Mouse (Mus musculus) erythroblast, adult 5-6 weeks (primary cell): Measurements from ENCODE around the gene Hpdl. TPM values are rescaled to one million over a fixed set of nuclear protein-coding genes. Genes with fewer than 3 reads are reported as not detected.

Source experiments
- ATAC-seq: replicated peaks from 2 replicates; pipeline ENCODE4 v1.8.0; 2016; ENCODE audit warnings: moderate number of reproducible peaks, mild to moderate bottlenecking, moderate TSS enrichment, inconsistent platforms; ENCODE audit not compliant: poor library complexity, low FRiP score, severe bottlenecking
- total RNA-seq, 2 experiments: library from RNA; stranded (forward) in 1 of 2; stranded (reverse) in 1 of 2; fragments of 150-400 nt in 1 of 2; fragments of 200-764, 138-1000 nt in 1 of 2; gene quantifications; 2 replicates each; pipeline versions ENCODE4 v1.2.3 to v1.2.4; 2015 to 2017; ENCODE audit warnings: low replicate concordance in 2 of 2

Hpdl gene
- total RNA-seq, 2 experiments from 2014 or later, result not detected

DNA sequence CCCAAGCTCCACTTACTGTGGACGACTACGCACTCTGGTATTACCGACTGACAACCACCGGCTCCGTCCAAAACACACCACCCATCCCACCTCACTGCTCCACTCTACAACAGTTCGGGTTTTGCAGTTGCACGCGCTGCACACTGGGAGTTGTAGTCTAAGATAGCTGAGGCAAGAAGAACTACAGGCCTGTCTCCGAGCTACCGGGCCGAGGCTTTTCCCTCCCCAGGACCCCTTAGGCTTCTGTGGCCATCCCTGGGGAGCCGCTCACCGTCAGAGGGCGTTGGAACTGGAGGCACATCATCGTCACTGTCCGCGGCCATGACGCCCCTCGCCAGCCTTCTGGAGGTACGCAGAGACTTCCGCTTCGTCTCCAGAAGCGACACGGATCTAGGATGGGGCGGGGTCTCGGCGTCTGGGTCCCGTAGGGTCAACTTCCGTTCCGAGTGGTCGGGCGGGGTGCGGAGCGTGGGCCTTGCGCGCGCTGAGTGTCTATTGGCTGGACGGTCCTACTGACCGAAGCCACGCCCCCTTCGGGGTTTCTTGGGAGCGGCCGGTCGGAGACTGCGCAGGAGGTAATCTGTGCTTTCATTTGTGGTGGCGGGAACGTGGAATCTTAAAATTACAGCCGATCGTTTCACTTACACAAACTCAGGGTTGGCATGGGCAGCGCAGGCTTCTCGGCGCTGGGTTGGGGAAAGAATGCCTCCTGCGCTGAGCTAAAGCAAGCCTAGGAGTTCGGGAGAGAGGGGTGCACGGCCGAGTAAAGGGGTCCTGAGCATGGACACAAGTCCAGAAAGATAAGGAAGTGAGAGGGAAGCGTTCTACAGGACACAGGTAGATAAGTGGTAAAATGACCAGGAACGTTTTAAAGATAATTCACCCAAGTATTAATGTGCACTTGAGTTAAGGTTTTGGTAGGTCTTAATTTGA, 14.0 kb downstream of the Hpdl start, which contains the start of the genes Toe1 and Mutyh:
Toe1 (minus strand) TSS at position 444 of the 933 bp plus-strand sequence.
Mutyh (plus strand) TSS at position 527 of the 933 bp plus-strand sequence.
- ATAC-seq, result peak; percentile 94

GRCm38 (mm10) chr4:116799901-116800300, 21.6 kb downstream of the Hpdl start:
- ATAC-seq, result peak; percentile 59; the same call in 1 of the 2 replicates

DNA sequence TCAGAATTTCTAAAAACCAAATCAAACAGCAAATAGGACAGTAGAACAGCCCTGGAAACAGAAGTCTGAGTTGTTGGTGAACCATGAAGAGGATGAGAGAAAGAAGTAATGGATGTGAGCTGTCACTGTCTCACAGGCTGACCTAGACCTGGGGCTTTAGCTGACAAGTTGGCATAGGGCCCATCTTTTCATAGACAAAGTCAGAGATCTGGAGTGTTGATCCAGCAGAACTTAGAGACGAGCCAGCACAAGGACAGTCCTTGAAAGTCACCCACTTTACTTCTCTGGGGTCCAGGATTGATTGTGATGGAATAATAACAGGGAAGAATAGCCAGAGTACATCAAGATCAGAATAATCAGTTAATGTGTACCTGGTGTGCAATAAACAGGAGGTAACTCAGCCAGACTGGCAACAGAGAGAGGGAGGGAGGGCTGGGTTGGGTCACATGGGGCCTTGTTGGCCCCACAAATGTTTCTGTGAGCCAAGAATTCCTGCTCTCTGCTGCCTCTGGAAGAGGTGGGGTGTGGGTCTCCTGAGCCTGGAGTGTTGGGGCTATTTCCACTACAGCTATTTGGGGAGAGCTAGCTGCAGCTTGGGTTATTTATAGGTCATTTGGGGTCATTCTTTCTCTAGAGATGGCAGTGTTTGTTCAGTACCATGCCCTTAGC, 24.9 kb downstream of the Hpdl start:
- no peak for ATAC-seq

GRCm38 (mm10) chr4:116794273-116794672, 27.2 kb downstream of the Hpdl start:
- ATAC-seq, result no peak

DNA sequence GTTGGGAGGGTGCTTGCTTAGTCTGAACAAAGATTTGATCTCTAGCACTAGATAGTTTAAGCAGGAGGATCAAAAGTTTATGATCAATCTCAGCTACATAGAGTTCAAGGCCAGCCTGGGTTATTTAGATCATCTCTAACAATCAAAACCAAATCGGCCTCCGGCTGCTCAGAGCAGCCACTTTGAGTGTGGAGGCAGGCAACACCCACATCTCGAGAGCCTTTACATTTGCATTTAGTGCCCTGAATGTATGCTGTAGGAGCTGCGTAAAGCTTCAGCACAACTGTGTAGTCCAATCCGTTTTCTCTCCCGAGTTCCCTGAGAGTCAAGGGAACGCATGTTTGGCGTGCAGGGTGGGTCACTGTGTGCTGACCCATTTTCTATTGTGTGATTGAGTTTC, 29.1 kb downstream of the Hpdl start:
- ATAC-seq, result no peak

GRCm38 (mm10) chr4:116788956-116789355, 32.6 kb downstream of the Hpdl start:
- ATAC-seq, result peak; percentile 74

DNA sequence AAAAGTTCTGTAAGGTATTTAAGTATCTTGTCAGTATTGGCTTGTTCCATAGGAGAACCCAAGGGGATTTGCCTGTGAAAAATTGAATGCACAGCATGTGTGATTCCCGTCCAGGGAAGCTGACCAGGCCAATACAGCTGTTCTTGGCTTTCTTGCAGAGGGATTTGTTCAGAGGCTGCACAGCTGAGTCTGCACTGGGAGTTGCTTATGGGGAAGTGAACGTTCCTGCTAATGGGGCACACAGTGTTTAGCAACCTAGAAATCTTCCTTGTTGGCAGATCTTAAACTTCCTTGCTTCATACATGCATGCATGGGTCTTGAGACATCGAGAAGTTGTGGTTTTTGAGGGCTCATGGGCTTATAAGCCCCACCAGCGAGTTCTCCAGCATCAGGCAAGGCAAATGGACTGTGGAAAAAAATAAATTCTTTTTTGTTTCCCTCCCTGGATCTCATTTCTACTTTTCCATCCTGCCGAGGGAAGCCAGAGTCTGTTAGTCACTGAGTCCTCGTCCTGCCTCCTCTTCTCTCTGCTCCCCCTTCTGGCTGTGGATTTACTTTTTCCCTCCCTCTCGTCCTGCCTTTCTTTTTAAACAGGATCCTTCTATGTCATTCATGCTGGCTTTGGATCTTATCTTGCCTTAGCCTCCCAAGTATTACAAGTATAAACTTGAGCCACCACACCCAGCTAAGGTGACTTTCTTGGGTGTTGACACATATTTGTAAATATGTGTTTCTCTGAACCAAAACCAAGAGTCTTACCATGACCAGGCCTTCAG, 33.3 kb downstream of the Hpdl start:
- no peak for ATAC-seq

- ATAC-seq, result 0 out of 2 replicates have a peak, but pooled peaks have one; percentile 42
Observed at GRCm38 (mm10) chr4:116786587-116786986, 34.9 kb downstream of the Hpdl start.

- no peak for ATAC-seq
Observed at GRCm38 (mm10) chr4:116782171-116782570, 39.3 kb downstream of the Hpdl start.

- no peak for ATAC-seq
Observed at GRCm38 (mm10) chr4:116781366-116781765, 40.1 kb downstream of the Hpdl start.

DNA sequence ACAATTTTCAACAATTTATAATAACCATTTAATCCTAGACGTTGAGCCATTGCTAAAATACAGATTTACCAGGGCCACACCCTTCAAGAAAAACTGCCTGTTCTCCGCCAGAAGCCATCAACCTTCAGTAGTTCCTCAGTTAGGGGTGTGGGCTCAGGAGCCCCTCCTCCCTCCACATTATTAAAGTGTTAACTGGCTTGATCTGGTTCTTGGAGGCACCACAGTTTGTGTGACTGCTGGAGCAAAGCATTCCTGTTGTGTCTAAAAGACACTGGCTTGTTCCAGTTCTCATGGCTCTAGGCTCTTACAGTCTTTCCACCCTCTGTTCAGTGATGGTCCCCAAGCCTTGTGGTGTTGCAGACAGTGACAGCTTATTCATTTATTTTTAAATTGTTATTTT, 41.0 kb downstream of the Hpdl start:
- no peak for ATAC-seq

- ATAC-seq, result no peak
Observed at GRCm38 (mm10) chr4:116777079-116777478, 44.4 kb downstream of the Hpdl start.

DNA sequence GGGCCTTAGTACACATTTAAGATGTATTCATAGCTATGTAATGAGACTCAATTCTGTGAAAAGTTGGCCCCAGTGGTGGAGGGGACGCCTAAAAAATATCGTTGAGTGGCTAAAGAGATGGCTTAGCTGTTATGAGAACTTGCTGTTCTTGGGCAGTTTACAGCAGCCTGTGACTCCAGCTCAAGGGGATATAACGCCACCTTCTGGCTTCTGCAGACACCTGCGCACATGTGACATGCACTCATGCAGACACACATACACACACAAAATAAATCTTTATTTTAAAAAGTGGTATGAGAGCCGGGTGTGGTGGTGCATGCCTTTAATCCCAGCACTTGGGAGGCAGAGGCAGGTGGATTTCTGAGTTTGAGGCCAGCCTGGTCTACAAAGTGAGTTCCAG, 45.1 kb downstream of the Hpdl start:
- ATAC-seq, result no peak

Other genes starting within 250 kb of the Hpdl start
- 1.5 and 3.8 TPM in 2 replicates for gene Ccdc17, start 225.1 kb downstream of the Hpdl start, total RNA-seq (2015; ENCODE audit: low replicate concordance)
- 2.0 and 2.1 TPM in 2 replicates for gene Ccdc17, start 225.1 kb downstream of the Hpdl start, total RNA-seq (2017; ENCODE audit: low replicate concordance)
- 34.0 and 54.8 TPM in 2 replicates for gene Nasp, start 193.8 kb downstream of the Hpdl start, total RNA-seq (2015; ENCODE audit: low replicate concordance)
- 92.9 and 99.7 TPM in 2 replicates for gene Nasp, start 193.8 kb downstream of the Hpdl start, total RNA-seq (2017; ENCODE audit: low replicate concordance)
- 110 and 156 TPM in 2 replicates for gene Akr1a1, start 170.0 kb downstream of the Hpdl start, total RNA-seq (2015; ENCODE audit: low replicate concordance)
- gene Akr1a1, start 170.0 kb downstream of the Hpdl start, total RNA-seq (2017; ENCODE audit: low replicate concordance), result 108 and 173 TPM in 2 replicates
- 71.5 and 92.4 TPM in 2 replicates for gene Prdx1, start 136.2 kb downstream of the Hpdl start, total RNA-seq (2015; ENCODE audit: low replicate concordance)
- gene Prdx1, start 136.2 kb downstream of the Hpdl start, total RNA-seq (2017; ENCODE audit: low replicate concordance), result 30.1 and 52.6 TPM in 2 replicates
- 4.2 and 4.4 TPM in 2 replicates for gene Mmachc, start 113.3 kb downstream of the Hpdl start, total RNA-seq (2015; ENCODE audit: low replicate concordance)
- gene Mmachc, start 113.3 kb downstream of the Hpdl start, total RNA-seq (2017; ENCODE audit: low replicate concordance), result 1.8 and 5.4 TPM in 2 replicates
- gene Ccdc163, start 113.2 kb downstream of the Hpdl start, total RNA-seq (2015; ENCODE audit: low replicate concordance), result 6.5 and 7.3 TPM in 2 replicates
- gene Ccdc163, start 113.2 kb downstream of the Hpdl start, total RNA-seq (2017; ENCODE audit: low replicate concordance), result 3.3 and 10.5 TPM in 2 replicates
- gene Tesk2, start 100.8 kb downstream of the Hpdl start, total RNA-seq (2015; ENCODE audit: low replicate concordance), result 5.2 and 6.5 TPM in 2 replicates
- gene Tesk2, start 100.8 kb downstream of the Hpdl start, total RNA-seq (2017; ENCODE audit: low replicate concordance), result 7.8 and 9.2 TPM in 2 replicates
- 8.6 and 10.4 TPM in 2 replicates for gene Toe1, start 14.1 kb downstream of the Hpdl start, total RNA-seq (2015; ENCODE audit: low replicate concordance)
- gene Toe1, start 14.1 kb downstream of the Hpdl start, total RNA-seq (2017; ENCODE audit: low replicate concordance), result 14.3 and 20.5 TPM in 2 replicates
- 0.58 TPM in 1 of 2 replicates, not detected in the other for gene Mutyh, start 14.0 kb downstream of the Hpdl start, total RNA-seq (2015; ENCODE audit: low replicate concordance)
- gene Mutyh, start 14.0 kb downstream of the Hpdl start, total RNA-seq (2017; ENCODE audit: low replicate concordance), result 0.43 and 0.98 TPM in 2 replicates
- not detected in 2 replicates for gene Zswim5, start 55.7 kb upstream of the Hpdl start, total RNA-seq (2015; ENCODE audit: low replicate concordance)
- 0.42 TPM in 1 of 2 replicates, not detected in the other for gene Zswim5, start 55.7 kb upstream of the Hpdl start, total RNA-seq (2017; ENCODE audit: low replicate concordance)
- 731 and 769 TPM in 2 replicates for gene Urod, start 172.7 kb upstream of the Hpdl start, total RNA-seq (2015; ENCODE audit: low replicate concordance)
- 989 and 1,487 TPM in 2 replicates for gene Urod, start 172.7 kb upstream of the Hpdl start, total RNA-seq (2017; ENCODE audit: low replicate concordance)
- 5.8 and 7.9 TPM in 2 replicates for gene Hectd3, start 173.6 kb upstream of the Hpdl start, total RNA-seq (2015; ENCODE audit: low replicate concordance)
- gene Hectd3, start 173.6 kb upstream of the Hpdl start, total RNA-seq (2017; ENCODE audit: low replicate concordance), result 7.8 and 12.3 TPM in 2 replicates
- 11.9 and 20.1 TPM in 2 replicates for gene Eif2b3, start 197.7 kb upstream of the Hpdl start, total RNA-seq (2015; ENCODE audit: low replicate concordance)
- 7.2 and 10.0 TPM in 2 replicates for gene Eif2b3, start 197.7 kb upstream of the Hpdl start, total RNA-seq (2017; ENCODE audit: low replicate concordance)